Mouse (Mus musculus): Measurements from ENCODE around the gene Pus1.

Pus1 gene

GRCm38 (mm10) chr5:110779998-110780760 lies at the start of gene Pus1:
TSS of gene Pus1 (minus strand) at chr5:110780659.
- peak; percentile 83 to 84 for DNase-seq

DNA sequence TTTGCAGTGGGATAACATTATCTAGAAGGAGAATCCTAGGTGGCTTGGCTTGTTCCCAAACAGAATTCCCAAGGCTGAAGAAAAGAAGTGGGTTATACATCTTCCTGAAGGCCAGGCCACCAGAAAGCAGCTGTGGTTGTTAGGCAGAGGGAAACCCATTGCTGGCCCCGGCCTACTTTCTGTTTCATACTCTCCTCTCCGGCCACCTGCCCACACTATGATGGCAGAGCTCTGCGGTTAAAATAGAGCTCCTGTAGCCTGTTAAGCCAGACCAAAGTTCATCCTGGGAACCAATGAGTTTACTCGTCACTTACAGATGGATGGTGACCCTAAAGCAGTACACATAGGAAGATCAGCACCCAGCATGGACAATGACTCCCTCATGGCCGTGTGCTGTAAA lies 47.1 kb upstream of the Pus1 start:
- no peak for DNase-seq

- DNase-seq: no peak
Measured at GRCm38 (mm10) chr5:110826781-110827495, 46.5 kb upstream of the Pus1 start.

DNA sequence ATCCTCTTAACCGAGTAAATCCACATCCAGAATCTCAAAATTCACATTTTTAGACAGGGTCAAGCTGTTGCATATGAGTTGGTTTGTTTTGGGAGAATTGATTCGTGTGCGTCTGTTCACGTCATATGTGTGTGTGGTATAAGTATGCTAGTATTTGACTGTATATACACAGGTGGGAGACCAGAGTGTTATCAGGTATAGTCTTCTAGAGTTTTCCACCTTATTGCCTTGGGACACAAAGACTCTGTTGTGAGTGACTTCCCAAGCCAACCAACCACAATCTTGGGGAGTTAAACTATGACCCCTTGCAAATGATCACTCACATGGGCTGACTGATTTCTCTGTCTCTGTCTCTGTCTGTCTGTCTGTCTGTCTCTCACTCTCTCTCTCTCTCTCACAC lies 44.0 kb upstream of the Pus1 start:
- DNase-seq: no peak

GRCm38 (mm10) chr5:110809667-110810325 lies 29.3 kb upstream of the Pus1 start, which contains the start of gene Ulk1:
TSS of gene Ulk1 (minus strand) at chr5:110810097.
- DNase-seq: peak; percentile 100

- peak; percentile 13 to 52 for DNase-seq
Measured at GRCm38 (mm10) chr5:110808821-110809666, 28.6 kb upstream of the Pus1 start.

DNA sequence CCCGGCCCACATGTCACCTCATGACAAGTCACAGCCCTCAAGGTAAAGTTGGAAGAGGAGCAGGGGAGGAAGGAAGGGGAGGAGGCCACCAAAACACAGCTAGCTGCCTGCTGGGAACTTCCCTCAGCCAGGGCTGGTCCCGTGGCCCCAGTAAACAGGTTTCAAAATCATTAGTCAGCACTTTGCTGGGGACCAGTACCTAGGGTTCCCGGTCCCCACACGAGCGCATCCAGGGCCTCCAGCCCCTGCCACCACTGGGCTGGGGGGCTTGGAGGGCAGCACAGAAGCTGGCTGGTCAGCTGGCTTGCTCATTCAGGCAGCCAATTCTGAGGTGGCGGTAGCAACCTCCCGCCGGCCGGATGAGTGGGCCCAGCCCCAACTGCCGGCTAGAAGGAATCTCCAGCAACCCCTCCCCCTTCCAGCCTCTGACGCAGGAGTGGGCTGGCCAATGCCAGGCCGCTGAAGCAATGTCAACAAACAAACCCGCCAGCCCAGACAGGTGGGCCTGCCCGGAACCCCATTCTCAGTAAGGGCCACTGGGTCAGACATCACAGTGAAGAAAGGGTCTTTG lies 27.7 kb upstream of the Pus1 start:
- DNase-seq: peak; percentile 60 to 72

DNA sequence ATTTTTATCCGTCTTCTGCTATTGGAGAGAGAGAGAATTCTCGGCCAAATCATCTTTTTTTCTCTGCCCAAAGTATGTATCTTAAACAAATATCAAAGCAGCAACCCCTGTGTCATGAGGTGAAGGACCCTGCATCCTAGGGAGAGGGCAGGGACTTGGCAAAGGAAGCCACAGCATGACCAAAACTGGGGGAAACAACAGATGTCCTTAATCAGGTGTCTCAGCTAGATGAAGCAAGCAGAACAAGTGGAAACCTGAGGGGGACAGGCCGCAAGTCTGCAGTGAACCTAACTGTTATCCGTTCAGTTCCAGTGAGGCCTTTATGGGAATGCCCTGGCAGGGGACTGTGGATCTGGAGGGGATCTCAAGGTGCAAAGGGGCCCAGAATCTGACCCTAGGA lies 27.0 kb upstream of the Pus1 start:
- DNase-seq: no peak

DNA sequence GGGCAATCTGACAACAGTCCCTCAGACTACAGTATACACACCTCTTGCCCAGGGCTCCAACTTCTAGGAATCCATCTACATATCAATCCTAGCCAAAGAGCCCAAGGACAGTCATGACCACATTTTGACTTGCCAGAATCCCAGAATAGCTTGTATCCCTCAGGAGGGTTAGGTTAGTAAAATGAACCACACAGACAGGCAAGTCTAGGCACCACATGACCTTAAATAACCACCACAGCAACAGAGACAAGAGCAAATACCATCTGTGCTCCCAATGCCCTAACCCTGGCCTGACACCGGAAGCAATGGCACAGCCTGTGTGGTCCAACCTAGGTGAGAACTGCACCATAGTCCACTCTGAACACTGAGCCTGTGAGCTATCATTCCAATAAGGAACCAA lies 26.2 kb upstream of the Pus1 start:
- DNase-seq: no peak

GRCm38 (mm10) chr5:110806154-110806553 lies 25.7 kb upstream of the Pus1 start:
- no peak for DNase-seq

GRCm38 (mm10) chr5:110804012-110804743 lies 23.7 kb upstream of the Pus1 start:
- no peak for DNase-seq

GRCm38 (mm10) chr5:110802809-110803208 lies 22.4 kb upstream of the Pus1 start:
- no peak for DNase-seq

DNA sequence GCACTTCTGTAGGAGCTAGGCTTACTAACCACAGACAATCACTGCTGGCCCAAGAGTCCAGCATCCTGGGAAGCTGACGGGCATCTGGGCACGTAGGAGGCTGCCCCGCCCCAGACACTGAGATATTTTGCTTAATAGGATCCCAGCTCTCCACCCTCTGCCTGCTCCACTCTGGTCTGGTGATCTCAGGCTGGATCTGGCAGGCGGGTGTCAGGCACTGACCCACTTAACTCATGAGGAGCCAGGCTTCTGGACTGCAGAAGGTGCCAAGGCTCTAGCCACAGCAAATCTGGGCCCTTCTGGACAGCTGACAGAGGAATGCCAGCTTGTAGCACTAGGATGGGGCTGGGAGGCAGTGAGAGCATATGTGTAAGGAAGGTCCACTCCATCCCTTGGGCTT lies 21.7 kb upstream of the Pus1 start:
- no peak for DNase-seq

DNA sequence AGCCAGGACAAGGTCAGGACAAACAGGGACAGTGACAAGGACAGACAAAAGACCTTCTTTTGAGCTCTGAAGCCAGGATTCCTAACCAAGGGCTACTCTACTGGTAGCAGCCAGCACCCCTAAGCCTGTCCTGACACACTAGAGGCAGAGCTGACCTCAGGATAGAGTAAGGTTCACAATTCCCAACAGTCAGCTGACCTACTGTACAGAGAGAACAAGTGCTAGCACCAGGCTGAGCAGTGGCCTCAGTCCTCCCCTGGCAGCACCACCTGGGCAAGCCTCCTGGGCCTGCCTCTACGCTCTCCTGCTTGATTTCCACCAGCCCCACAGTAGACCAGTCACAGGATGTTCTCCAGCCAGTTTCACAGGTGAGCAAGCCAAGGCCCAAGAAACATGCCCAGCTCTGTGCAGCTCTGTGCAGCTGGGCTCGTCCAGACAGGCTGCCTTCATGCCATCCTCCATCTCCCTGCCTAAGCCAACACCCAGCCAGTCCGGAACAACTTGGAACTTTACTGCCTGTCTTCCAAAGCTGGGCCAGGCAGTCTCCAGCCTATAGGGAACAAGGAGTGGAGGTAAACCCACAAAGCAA lies 20.7 kb upstream of the Pus1 start:
- no peak for DNase-seq

DNA sequence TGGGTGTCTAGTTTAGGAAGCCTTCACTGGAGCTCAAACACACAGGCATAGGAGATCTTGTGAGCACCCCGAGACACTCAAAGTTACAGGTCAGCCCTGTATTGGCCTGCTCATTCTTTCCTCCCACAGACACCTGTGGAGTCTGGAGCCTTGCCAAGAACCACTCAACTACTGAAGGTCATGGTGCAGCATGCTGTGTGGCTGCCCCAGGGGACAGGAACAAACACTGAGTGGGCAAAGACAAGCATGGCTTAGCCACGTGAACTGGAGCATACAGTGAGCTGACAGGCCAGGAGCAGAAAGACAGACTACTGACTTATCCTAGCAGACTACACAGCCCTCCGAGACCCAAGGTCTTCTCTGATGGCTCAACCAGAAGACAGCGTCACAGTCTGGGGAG lies 17.2 kb upstream of the Pus1 start:
- DNase-seq: no peak

GRCm38 (mm10) chr5:110794363-110794762 lies 13.9 kb upstream of the Pus1 start:
- no peak for DNase-seq

GRCm38 (mm10) chr5:110788684-110789083 lies 8.2 kb upstream of the Pus1 start:
- DNase-seq: peak; percentile 42 to 43

GRCm38 (mm10) chr5:110786081-110786835 lies 5.8 kb upstream of the Pus1 start:
- no peak for DNase-seq

- DNase-seq: no peak
Measured at GRCm38 (mm10) chr5:110783150-110783549, 2.7 kb upstream of the Pus1 start.

- DNase-seq: no peak
Measured at GRCm38 (mm10) chr5:110781529-110782238, 1.2 kb upstream of the Pus1 start.
